In the genomic region with DNA sequence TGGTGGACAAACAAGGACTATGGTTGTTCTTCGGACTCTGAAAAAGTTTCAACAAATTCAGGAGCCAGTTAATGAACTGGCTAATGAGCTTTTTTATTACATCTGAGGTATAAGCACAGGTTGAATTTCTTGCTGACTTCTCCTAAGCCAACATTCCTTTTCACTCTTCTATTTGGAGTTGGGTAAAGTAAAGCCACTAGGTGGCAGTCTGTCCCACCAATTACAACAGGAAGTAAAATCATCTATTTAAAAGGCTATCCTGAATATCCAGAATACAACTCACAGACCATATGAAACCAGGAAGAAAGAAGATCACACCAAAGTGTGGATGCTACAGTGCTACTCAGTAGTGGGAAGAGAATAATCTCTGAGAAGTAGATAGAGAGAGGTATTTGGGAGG, we compare ENCODE assay signal across 13 mouse cellular contexts. TPM values are rescaled to one million over a fixed set of nuclear protein-coding genes. Genes with fewer than 3 reads are reported as not detected.
A peak's percentile ranks its signal among the peaks of the same experiment; 100 is the strongest.
DNase-seq lines count a peak whose midpoint lies in the region; ATAC-seq and TF ChIP-seq lines count a peak whose summit lies in the region.
"Had no signal": no experiment of that assay in that cellular context is flagged by ENCODE, and none has a peak within 500 bp of the region (broad histone marks: within the 10 kb centered on the region; RNA-seq: fewer than 3 reads in every experiment).

No protein-coding gene starts in this region.

- no peak overlapping the region for H3K4me2 ChIP-seq in heart, postnatal 0 days (ENCODE audit: low read depth, low read length)
- H3K4me2 ChIP-seq in lung, postnatal 0 days (replicated peaks; ENCODE audit: low read depth, low read length): no peak overlapping the region
- H3K4me2 ChIP-seq in forebrain, embryonic 12.5 days: no peak overlapping the region
- H3K4me2 ChIP-seq: embryonic facial prominence, embryonic 13.5 days; heart, embryonic 15.5 days; liver, embryonic 13.5 days had no signal

- H3K27me3 ChIP-seq in heart, postnatal 0 days (ENCODE audit: control insufficient read depth, insufficient read depth, low read length): no peaks in the 10 kb centered on the region
- no peaks in the 10 kb centered on the region for H3K27me3 ChIP-seq in lung, postnatal 0 days (replicated peaks; ENCODE audit: insufficient read depth, low read length)
- H3K27me3 ChIP-seq in forebrain, embryonic 12.5 days: no peaks in the 10 kb centered on the region

- no peak for ATAC-seq in heart, postnatal 0 days (ENCODE audit: insufficient read depth, low read depth)
- no peak for ATAC-seq in lung, postnatal 0 days
- ATAC-seq in forebrain, embryonic 12.5 days (ENCODE audit: low FRiP score): no peak

- no peaks in the 10 kb centered on the region for H3K36me3 ChIP-seq in heart, postnatal 0 days (replicated peaks; ENCODE audit: control insufficient read depth, insufficient read depth, low read length)
- no peaks in the 10 kb centered on the region for H3K36me3 ChIP-seq in lung, postnatal 0 days (ENCODE audit: insufficient read depth, low read length)
- H3K36me3 ChIP-seq in forebrain, embryonic 12.5 days (replicated peaks): no peaks in the 10 kb centered on the region
- H3K36me3 ChIP-seq: embryonic facial prominence, embryonic 13.5 days; heart, embryonic 15.5 days; liver, embryonic 13.5 days had no signal

- TF ChIP-seq EP300 in heart, postnatal 0 days (IDR thresholded peaks at IDR 0.05; ENCODE audit: low read depth): no peak
- no peak for TF ChIP-seq EP300 in lung, postnatal 0 days (IDR thresholded peaks at IDR 0.05)

- H3K9ac ChIP-seq in heart, postnatal 0 days (replicated peaks; ENCODE audit: low read depth, low read length): no peak overlapping the region
- H3K9ac ChIP-seq in lung, postnatal 0 days (replicated peaks; ENCODE audit: low read depth): no peak overlapping the region
- no peak overlapping the region for H3K9ac ChIP-seq in forebrain, embryonic 12.5 days
- H3K9ac ChIP-seq: embryonic facial prominence, embryonic 13.5 days; heart, embryonic 15.5 days; liver, embryonic 13.5 days had no signal

- H3K9me3 ChIP-seq in heart, postnatal 0 days (replicated peaks; ENCODE audit: control insufficient read depth, low read length): no peaks in the 10 kb centered on the region
- no peaks in the 10 kb centered on the region for H3K9me3 ChIP-seq in lung, postnatal 0 days (ENCODE audit: low read length)
- H3K9me3 ChIP-seq in forebrain, embryonic 12.5 days: no peaks in the 10 kb centered on the region
- H3K9me3 ChIP-seq: embryonic facial prominence, embryonic 13.5 days; heart, embryonic 15.5 days; liver, embryonic 13.5 days had no signal

- TF ChIP-seq CTCF in heart, postnatal 0 days (IDR thresholded peaks at IDR 0.05; ENCODE audit: low read depth): peak; percentile 30
- TF ChIP-seq CTCF in lung, postnatal 0 days (IDR thresholded peaks at IDR 0.05): peak; percentile 47
- TF ChIP-seq CTCF in brain, embryonic 14.5 days (IDR thresholded peaks at IDR 0.05; ENCODE audit: borderline replicate concordance, extremely low read depth, insufficient read depth, insufficient read length): 0 out of 2 replicates have a peak, but pooled peaks have one; percentile 6

- DNase-seq in heart, postnatal 0 days (ENCODE audit: low spot score): no peak
- DNase-seq in heart, postnatal 4 days: no peak
- DNase-seq in lung, postnatal 0 days (ENCODE audit: low spot score): peak; percentile 20
- no peak for DNase-seq in lung, postnatal 25 days (ENCODE audit: low spot score)
- DNase-seq in brain, embryonic 14.5 days (ENCODE audit: low read depth): peak; percentile 49
- DNase-seq in retina, embryonic 14.5 days (ENCODE audit: low spot score): peak; percentile 47
- no peak for DNase-seq in T-cell, adult 2 months (ENCODE audit: low spot score)
- DNase-seq: liver, embryonic 13.5 days had no signal

- no peaks in the 10 kb centered on the region for H3K4me1 ChIP-seq in heart, postnatal 0 days (ENCODE audit: control insufficient read depth, insufficient read depth)
- H3K4me1 ChIP-seq in lung, postnatal 0 days (ENCODE audit: insufficient read depth, low read depth, low read length): no peaks in the 10 kb centered on the region
- H3K4me1 ChIP-seq in forebrain, embryonic 12.5 days: no peaks in the 10 kb centered on the region
- H3K4me1 ChIP-seq: embryonic facial prominence, embryonic 13.5 days; heart, embryonic 15.5 days; liver, embryonic 13.5 days had no signal

- H3K27ac ChIP-seq in heart, postnatal 0 days (ENCODE audit: low read depth): no peak overlapping the region
- no peak overlapping the region for H3K27ac ChIP-seq in lung, postnatal 0 days (ENCODE audit: low read length)
- no peak overlapping the region for H3K27ac ChIP-seq in forebrain, embryonic 12.5 days
- H3K27ac ChIP-seq: embryonic facial prominence, embryonic 13.5 days; heart, embryonic 15.5 days; liver, embryonic 13.5 days had no signal

- no peak for TF ChIP-seq POLR2A in brain, embryonic 14.5 days (IDR thresholded peaks at IDR 0.05; ENCODE audit: borderline replicate concordance, extremely low read depth, insufficient read depth, insufficient read length, poor library complexity, severe bottlenecking)

- 42% methylated on average over 1 of the region's 1 CpGs for WGBS in heart, postnatal 0 days
- 37% methylated on average over 1 of the region's 1 CpGs for WGBS in lung, postnatal 0 days
- WGBS in forebrain, embryonic 12.5 days: 29% methylated on average over 1 of the region's 1 CpGs

- no peak overlapping the region for H3K4me3 ChIP-seq in heart, postnatal 0 days (ENCODE audit: low read depth, low read length)
- no peak overlapping the region for H3K4me3 ChIP-seq in lung, postnatal 0 days (ENCODE audit: low read depth, low read length)
- no peak overlapping the region for H3K4me3 ChIP-seq in forebrain, embryonic 12.5 days (replicated peaks)
- H3K4me3 ChIP-seq: embryonic facial prominence, embryonic 13.5 days; heart, embryonic 15.5 days; liver, embryonic 13.5 days had no signal

RNA-seq across cellular contexts. Expression of gene Olfr291, which starts 48.1 kb away (rescaled TPM):
- total RNA-seq in heart, postnatal 0 days (2014; rRNA removed; ENCODE audit: low replicate concordance): not detected in 2 replicates
- polyA plus RNA-seq in heart, postnatal 0 days (2015; fragmentation: Nextera tagmentation; extraction: Ambion mirVana): not detected in 2 replicates
- total RNA-seq in heart, postnatal 4 days (2021): not detected
- not detected in 2 replicates for polyA plus RNA-seq in lung, postnatal 0 days (2015; fragmentation: Nextera tagmentation; extraction: Ambion mirVana)
- polyA plus RNA-seq in brain, embryonic 14.5 days (2012; rRNA removed): not detected in 2 replicates
- polyA plus RNA-seq in forebrain, embryonic 12.5 days (2016; fragmentation: Nextera tagmentation; extraction: Ambion mirVana): not detected in 2 replicates
- total RNA-seq: neutrophil, adult 5-6 weeks had no signal
- polyA plus RNA-seq: embryonic facial prominence, embryonic 13.5 days; heart, embryonic 15.5 days; liver, embryonic 13.5 days; thymus, postnatal 0 days had no signal

Comparison
In these comparisons a context has a peak if more than half of its experiments do, and no peak if none do; other contexts are left out.
1. DNase-seq: peak in lung, postnatal 0 days (single experiment), brain, embryonic 14.5 days (single experiment) and retina, embryonic 14.5 days (single experiment); none in heart, postnatal 0 days (single experiment), heart, postnatal 4 days (single experiment), lung, postnatal 25 days (single experiment) and T-cell, adult 2 months (single experiment).
2. Peak in every context shown above with its lines, with median percentiles within 50 percentile points of each other: CTCF ChIP-seq.